Mouse (Mus musculus): ENCODE measurements around the gene Alox5. TPM values are rescaled to one million over a fixed set of nuclear protein-coding genes. Genes with fewer than 3 reads are reported as not detected.
A peak's percentile ranks its signal among the peaks of the same experiment; 100 is the strongest.

Gene Alox5
- polyA plus RNA-seq, 1 experiment from 2014 or later: 0.87 TPM

DNA sequence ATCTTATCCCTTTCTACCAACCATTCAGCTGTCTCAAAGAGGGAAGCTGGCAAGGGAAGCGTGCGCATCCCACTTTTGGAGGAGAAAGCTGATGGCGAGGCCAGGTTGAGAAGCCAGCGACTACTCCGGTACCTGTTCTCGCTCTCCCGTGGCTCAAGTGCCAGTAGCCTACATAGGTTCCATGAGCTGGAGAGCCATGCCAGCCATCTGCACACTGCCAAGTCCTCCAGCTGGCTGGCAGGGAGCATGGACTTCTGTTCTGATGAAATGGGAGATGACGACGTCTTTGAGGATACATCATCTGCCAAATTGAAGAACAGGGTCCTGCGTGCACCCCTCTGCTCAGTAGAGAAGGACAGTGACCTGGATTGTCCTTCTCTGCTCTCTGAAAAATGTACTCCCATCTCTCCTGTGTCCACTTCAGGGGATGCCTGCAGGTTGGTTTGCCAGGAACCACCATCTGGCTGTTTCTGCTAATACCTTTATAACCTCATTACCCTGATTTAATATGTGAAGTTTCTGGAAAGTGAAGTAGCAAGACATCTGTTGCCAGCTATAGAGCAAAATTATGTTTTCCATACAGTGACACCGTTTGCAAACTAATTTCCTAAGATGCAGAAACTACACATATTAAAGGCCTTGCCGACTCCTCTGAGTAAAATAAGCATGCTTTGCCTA lies 59.1 kb downstream of the Alox5 start:
- Histone ChIP-seq H3K9ac (no peak overlapping the region), H3K4me1 (ENCODE audit: insufficient read depth) (no peaks in the 10 kb centered on the region), H3K27me3 (ENCODE audit: insufficient read depth, low read length) (no peaks in the 10 kb centered on the region), H3K27ac (ENCODE audit: low read depth) (no peak overlapping the region), H3K36me3 (ENCODE audit: insufficient read depth) (peaks cover 16% of the 10 kb centered on the region; the same call in 1 of the 2 replicates), H3K9me3 (ENCODE audit: low read depth, low read length) (no peaks in the 10 kb centered on the region), H3K4me3 (ENCODE audit: low read depth, low read length) (no peak overlapping the region), H3K4me2 (no peak overlapping the region)
- DNase-seq (no peak), ATAC-seq (ENCODE audit: insufficient read depth) (no peak)
- TF ChIP-seq CTCF (IDR thresholded peaks at IDR 0.05; ENCODE audit: low read depth): no peak
- 92% methylated on average over 12 of the region's 12 CpGs for WGBS

DNA sequence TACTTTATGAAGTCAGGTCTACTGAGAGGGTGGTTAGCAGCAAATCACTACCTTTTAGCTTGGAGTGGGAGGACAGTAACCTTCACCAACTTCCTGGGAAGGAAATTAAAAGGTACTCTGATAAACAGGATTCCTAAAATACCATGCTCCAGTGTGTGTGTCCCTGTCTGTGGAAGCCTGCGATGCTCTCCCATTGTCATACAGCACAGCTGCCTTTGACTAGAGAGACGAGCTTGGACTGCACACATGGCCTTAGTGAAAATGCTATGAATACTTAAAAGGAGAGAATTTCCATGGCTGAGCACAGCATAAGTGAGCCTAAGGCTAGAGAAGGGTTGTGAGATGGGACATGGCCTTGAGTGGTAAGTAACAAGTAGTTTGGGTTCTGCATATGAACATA lies 62.8 kb downstream of the Alox5 start:
- H3K27me3 ChIP-seq (ENCODE audit: insufficient read depth, low read length): no peaks in the 10 kb centered on the region
- no peak overlapping the region for H3K4me2 ChIP-seq
- 66% methylated on average over 2 of the region's 2 CpGs for WGBS
- H3K36me3 ChIP-seq (ENCODE audit: insufficient read depth): peaks cover 3% of the 10 kb centered on the region; the same call in 1 of the 2 replicates
- ATAC-seq (ENCODE audit: insufficient read depth) (no peak), DNase-seq (no peak)
- TF ChIP-seq CTCF (IDR thresholded peaks at IDR 0.05; ENCODE audit: low read depth): no peak
- no peaks in the 10 kb centered on the region for H3K4me1 ChIP-seq (ENCODE audit: insufficient read depth)
- no peaks in the 10 kb centered on the region for H3K9me3 ChIP-seq (ENCODE audit: low read depth, low read length)
- no peak overlapping the region for H3K4me3 ChIP-seq (ENCODE audit: low read depth, low read length)
- no peak overlapping the region for H3K27ac ChIP-seq (ENCODE audit: low read depth)
- H3K9ac ChIP-seq: no peak overlapping the region

DNA sequence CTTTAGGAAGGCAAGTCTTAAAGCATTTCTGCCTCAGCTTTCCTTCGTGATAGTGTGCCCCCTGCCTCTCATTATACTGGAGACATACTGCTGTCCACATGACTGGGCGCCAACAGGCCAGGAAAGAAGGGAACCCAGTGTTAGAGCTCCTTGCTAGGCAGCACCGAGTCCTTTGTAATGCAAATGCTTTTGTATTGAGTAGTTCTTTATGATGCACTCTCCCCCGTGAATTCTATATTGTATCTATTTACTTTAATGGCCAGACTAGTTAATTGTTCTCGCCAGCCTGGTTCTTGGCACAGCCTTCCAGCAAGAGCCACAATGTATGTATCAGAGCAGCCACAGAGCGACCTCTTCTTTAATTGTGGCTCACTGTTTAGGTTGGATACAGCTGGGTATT lies 63.4 kb downstream of the Alox5 start:
- 60% methylated on average over 6 of the region's 6 CpGs for whole genome bisulfite sequencing
- DNase-seq: peak; percentile 8
- no peak for TF ChIP-seq CTCF (IDR thresholded peaks at IDR 0.05; ENCODE audit: low read depth)

DNA sequence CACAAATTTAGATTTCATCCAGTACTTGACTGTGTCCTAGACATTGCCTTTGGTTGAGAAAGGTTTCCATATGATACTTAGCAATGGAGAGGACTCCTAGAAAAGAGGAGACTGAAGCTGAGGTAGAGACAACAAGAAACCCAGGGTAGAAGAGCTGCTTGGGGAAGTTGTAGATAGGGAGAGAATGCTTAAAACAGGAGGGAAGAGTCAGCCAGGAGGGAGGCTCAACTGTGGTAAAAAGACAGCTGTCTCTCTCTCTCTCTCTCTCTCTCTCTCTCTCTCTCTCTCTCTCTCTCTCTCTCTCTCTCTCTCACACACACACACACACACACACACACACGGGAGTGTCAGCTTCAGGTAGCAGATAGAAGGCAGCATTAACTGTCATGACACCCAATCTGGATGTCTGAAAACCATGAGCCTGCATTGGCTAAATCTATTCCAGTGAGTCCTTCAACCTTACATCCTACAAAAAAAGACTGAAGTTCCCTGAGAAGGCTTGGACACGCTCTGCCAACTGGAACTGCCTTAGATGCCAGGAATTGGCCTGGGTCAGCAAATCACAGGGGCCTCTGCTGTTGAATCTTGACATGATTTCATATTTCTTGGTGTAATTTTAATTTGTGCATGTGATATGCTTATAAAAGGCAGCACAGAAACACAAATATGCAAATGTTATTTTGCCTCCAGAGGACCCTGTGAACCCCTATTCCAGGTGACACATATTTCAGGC lies 65.9 kb downstream of the Alox5 start:
- no peaks in the 10 kb centered on the region for H3K36me3 ChIP-seq (ENCODE audit: insufficient read depth)
- H3K27ac ChIP-seq (ENCODE audit: low read depth): no peak overlapping the region
- no peak overlapping the region for H3K4me3 ChIP-seq (ENCODE audit: low read depth, low read length)
- H3K4me2 ChIP-seq: no peak overlapping the region
- 83% methylated on average over 2 of the region's 2 CpGs for WGBS
- no peak for ATAC-seq (ENCODE audit: insufficient read depth)
- H3K4me1 ChIP-seq (ENCODE audit: insufficient read depth): no peaks in the 10 kb centered on the region
- DNase-seq: no peak
- no peaks in the 10 kb centered on the region for H3K27me3 ChIP-seq (ENCODE audit: insufficient read depth, low read length)
- H3K9me3 ChIP-seq (ENCODE audit: low read depth, low read length): no peaks in the 10 kb centered on the region
- no peak for TF ChIP-seq CTCF (IDR thresholded peaks at IDR 0.05; ENCODE audit: low read depth)
- H3K9ac ChIP-seq: no peak overlapping the region

More for the DNA sequence above, 63.4 kb downstream of the Alox5 start:
- Histone ChIP-seq H3K9me3 (ENCODE audit: low read depth, low read length) (no peaks in the 10 kb centered on the region), H3K4me1 (ENCODE audit: insufficient read depth) (no peaks in the 10 kb centered on the region), H3K4me3 (ENCODE audit: low read depth, low read length) (no peak overlapping the region), H3K4me2 (no peak overlapping the region), H3K27ac (ENCODE audit: low read depth) (no peak overlapping the region), H3K9ac (no peak overlapping the region), H3K27me3 (ENCODE audit: insufficient read depth, low read length) (no peaks in the 10 kb centered on the region), H3K36me3 (ENCODE audit: insufficient read depth) (peaks cover 3% of the 10 kb centered on the region; the same call in 1 of the 2 replicates)
- ATAC-seq (ENCODE audit: insufficient read depth): no peak

DNA sequence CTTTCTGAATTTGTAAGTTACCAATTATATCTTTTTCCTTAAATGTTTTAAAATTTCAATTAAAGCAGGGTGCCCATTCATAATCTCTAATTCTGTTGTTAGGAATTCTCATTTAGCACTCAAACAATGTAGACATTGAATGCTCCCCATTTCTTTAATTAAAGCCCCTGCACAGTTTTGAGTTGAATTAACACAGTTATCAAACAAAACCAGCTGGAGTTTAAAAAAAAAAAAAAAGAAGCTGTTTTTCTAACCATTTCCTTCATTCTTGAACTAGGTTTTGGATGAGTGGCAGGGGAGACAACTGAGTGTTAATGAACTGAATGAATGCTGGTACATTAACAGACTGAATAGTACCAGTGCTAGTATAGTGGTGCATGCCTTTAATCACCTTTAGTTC lies 71.5 kb downstream of the Alox5 start:
- no peak for DNase-seq
- Histone ChIP-seq H3K9ac (no peak overlapping the region), H3K4me3 (ENCODE audit: low read depth, low read length) (no peak overlapping the region), H3K27ac (ENCODE audit: low read depth) (no peak overlapping the region), H3K27me3 (ENCODE audit: insufficient read depth, low read length) (no peaks in the 10 kb centered on the region), H3K36me3 (ENCODE audit: insufficient read depth) (no peaks in the 10 kb centered on the region), H3K4me1 (ENCODE audit: insufficient read depth) (no peaks in the 10 kb centered on the region), H3K9me3 (ENCODE audit: low read depth, low read length) (no peaks in the 10 kb centered on the region), H3K4me2 (no peak overlapping the region)
- no peak for ATAC-seq (ENCODE audit: insufficient read depth)
- TF ChIP-seq CTCF (IDR thresholded peaks at IDR 0.05; ENCODE audit: low read depth): no peak

DNA sequence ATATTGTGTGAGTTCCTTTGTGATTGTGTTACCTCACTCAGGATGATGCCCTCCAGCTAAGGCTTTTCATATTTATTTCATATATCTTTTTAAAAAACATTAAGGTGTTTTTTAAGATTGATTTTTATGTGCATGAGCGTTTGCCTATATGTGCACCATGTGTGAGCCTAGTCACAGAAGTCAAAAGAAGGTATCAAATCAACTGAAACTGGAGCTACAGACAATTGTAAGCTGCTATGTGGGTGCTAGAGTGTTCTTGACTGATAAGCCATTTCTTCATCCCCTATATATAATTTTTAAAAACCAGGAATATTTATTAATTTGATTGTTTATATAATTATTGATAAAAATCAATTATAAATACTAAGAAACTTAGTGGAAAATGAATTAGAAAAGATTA lies 72.9 kb downstream of the Alox5 start:
- H3K4me2 ChIP-seq: no peak overlapping the region
- no peaks in the 10 kb centered on the region for H3K9me3 ChIP-seq (ENCODE audit: low read depth, low read length)
- no peaks in the 10 kb centered on the region for H3K27me3 ChIP-seq (ENCODE audit: insufficient read depth, low read length)
- TF ChIP-seq CTCF (IDR thresholded peaks at IDR 0.05; ENCODE audit: low read depth): no peak
- DNase-seq (no peak), ATAC-seq (ENCODE audit: insufficient read depth) (no peak)
- H3K4me1 ChIP-seq (ENCODE audit: insufficient read depth): no peaks in the 10 kb centered on the region
- no peak overlapping the region for H3K27ac ChIP-seq (ENCODE audit: low read depth)
- WGBS: 94% methylated on average over 1 of the region's 1 CpGs
- H3K9ac ChIP-seq: no peak overlapping the region
- H3K36me3 ChIP-seq (ENCODE audit: insufficient read depth): no peaks in the 10 kb centered on the region
- no peak overlapping the region for H3K4me3 ChIP-seq (ENCODE audit: low read depth, low read length)

DNA sequence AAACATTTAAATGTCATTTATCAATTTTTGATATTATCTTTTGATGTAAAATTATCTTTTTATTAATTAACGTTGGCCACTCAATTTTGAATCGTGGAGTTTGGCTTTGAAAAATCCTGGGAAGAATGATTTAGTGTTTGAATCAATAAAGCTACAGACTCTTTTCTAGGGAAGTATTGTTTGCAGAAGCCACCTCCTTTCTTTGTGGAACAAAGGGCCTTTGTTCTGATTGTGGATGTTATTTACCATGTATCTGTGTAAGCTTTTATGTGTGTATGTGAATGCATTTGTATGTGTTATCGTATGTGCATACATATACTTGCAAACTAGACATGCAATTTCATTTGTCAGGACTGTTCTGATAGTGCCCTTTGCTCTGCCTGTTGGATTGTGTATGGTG lies 74.5 kb downstream of the Alox5 start:
- Histone ChIP-seq H3K9ac (no peak overlapping the region), H3K27ac (ENCODE audit: low read depth) (no peak overlapping the region), H3K4me3 (ENCODE audit: low read depth, low read length) (no peak overlapping the region), H3K36me3 (ENCODE audit: insufficient read depth) (no peaks in the 10 kb centered on the region), H3K4me1 (ENCODE audit: insufficient read depth) (no peaks in the 10 kb centered on the region), H3K9me3 (ENCODE audit: low read depth, low read length) (no peaks in the 10 kb centered on the region), H3K27me3 (ENCODE audit: insufficient read depth, low read length) (no peaks in the 10 kb centered on the region), H3K4me2 (no peak overlapping the region)
- DNase-seq (no peak), ATAC-seq (ENCODE audit: insufficient read depth) (no peak)
- TF ChIP-seq CTCF (IDR thresholded peaks at IDR 0.05; ENCODE audit: low read depth): no peak
- 63% methylated on average over 3 of the region's 3 CpGs for WGBS

Data from lung, embryonic 14.5 days (tissue).